Mouse (Mus musculus) cortical plate, adult 2 months (tissue): ENCODE results near the gene Zbtb32.

Source experiments
- CTCF ChIP-seq: fragments of 200-500 bp; IDR thresholded peaks from 2 replicates; pipeline ENCODE4 v1.5.1; 2011; ENCODE audit warnings: mild to moderate bottlenecking, control low read depth, low read length; ENCODE audit not compliant: insufficient read depth; ENCODE audit errors: extremely low read depth
- POLR2A ChIP-seq: fragments of 200-500 bp; IDR thresholded peaks from 2 replicates; pipeline ENCODE4 v1.6.1; 2011; ENCODE audit warnings: mild to moderate bottlenecking, low read length, control low read depth; ENCODE audit not compliant: insufficient read depth; ENCODE audit errors: extremely low read depth

GRCm38 (mm10) chr7:30610043-30610442 is 11.3 kb upstream of the Zbtb32 start:
- TF ChIP-seq CTCF (no peak), POLR2A (no peak)
